Mouse (Mus musculus) liver, embryonic 16.5 days (tissue): ENCODE results near the gene Cdhr1. TPM values are rescaled to one million over a fixed set of nuclear protein-coding genes. Genes with fewer than 3 reads are reported as not detected.

Experiments
- ATAC-seq: fragments of 200-750 bp; cut with Nextera tagmentation; 2 replicates; pipeline ENCODE4 v1.8.0; 2017; ENCODE audit warnings: low read depth, mild to moderate bottlenecking, moderate number of reproducible peaks, moderate library complexity
- H3K27ac ChIP-seq: fragments of 300-500 bp; sonication (generic); 2 replicates; pipeline ENCODE4 v1.5.1; 2014; ENCODE audit warnings: mild to moderate bottlenecking, low read length
- H3K27me3 ChIP-seq: fragments of 300-500 bp; sonication (generic); 2 replicates; pipeline ENCODE4 v1.6.1; 2014; ENCODE audit warnings: low read depth, low read length, mixed read lengths; ENCODE audit not compliant: control insufficient read depth, insufficient read depth
- H3K36me3 ChIP-seq: fragments of 300-500 bp; sonication (generic); 2 replicates; pipeline ENCODE4 v1.6.1; 2014; ENCODE audit warnings: mild to moderate bottlenecking; ENCODE audit not compliant: control insufficient read depth, insufficient read depth
- H3K4me1 ChIP-seq: fragments of 300-500 bp; sonication (generic); 2 replicates; pipeline ENCODE4 v1.6.1; 2014; ENCODE audit warnings: low read depth, low read length, mixed read lengths; ENCODE audit not compliant: control insufficient read depth
- H3K4me2 ChIP-seq: fragments of 300-500 bp; sonication (generic); 2 replicates; pipeline ENCODE4 v1.6.1; 2014; ENCODE audit warnings: low read depth, low read length, mixed read lengths
- H3K4me3 ChIP-seq: fragments of 300-500 bp; sonication (generic); 2 replicates; pipeline ENCODE4 v1.5.1; 2014; ENCODE audit warnings: low read depth, mild to moderate bottlenecking, low read length
- H3K9ac ChIP-seq: fragments of 300-500 bp; sonication (generic); 2 replicates; pipeline ENCODE4 v1.6.1; 2014; ENCODE audit warnings: low read depth, low read length
- H3K9me3 ChIP-seq: fragments of 300-500 bp; sonication (generic); replicated peaks from 2 replicates; pipeline ENCODE4 v1.6.1; 2016; ENCODE audit warnings: low read length; ENCODE audit not compliant: control insufficient read depth
- whole genome bisulfite sequencing: fragments of 180-500 bp; shearing (Covaris S2); extraction: QIAGEN DNeasy Blood & Tissue Kit; methylation state at CpG from one replicate; pipeline ENCODE4 v1.1.7; 2014; ENCODE audit not compliant: insufficient replicate concordance; 5-methylcytosine and 5-hydroxymethylcytosine counted together
- polyA plus RNA-seq: library from polyadenylated mRNA; unstranded; fragments of >200 nt; fragmentation: Nextera tagmentation; extraction: Ambion mirVana; gene quantifications from 2 replicates; pipeline ENCODE4 v1.2.1, GENCODE M21; 2015

Cdhr1 gene
- polyA plus RNA-seq, 1 experiment from 2014 or later: not detected

- no peaks in the 10 kb centered on the region for H3K9me3 ChIP-seq
- no peak for ATAC-seq
Measured at GRCm38 (mm10) chr14:37048914-37049410, 49.2 kb downstream of the Cdhr1 start, which contains the start of gene Rgr. Rgr (minus strand) TSS chr14:37048964.

DNA sequence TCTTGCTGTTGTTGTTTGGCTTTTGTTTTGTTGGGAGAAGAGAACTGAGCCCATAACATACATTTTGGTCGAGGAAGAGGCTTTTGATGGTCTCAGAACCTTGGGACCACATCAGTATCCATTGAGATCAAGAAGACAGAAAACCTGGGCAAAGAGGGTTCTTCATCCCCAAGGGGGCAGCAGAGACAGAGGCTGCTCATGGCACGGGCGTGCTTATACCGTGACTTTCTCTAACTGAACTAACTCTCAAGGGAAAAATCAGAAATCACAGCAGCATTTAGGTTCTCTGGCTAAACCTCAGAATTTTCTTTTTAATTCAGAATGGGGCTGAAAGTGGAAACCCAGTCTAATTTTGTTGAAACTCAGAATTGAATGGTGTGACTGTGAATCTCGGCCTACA lies 63.7 kb downstream of the Cdhr1 start:
- ATAC-seq: no peak
- no peaks in the 10 kb centered on the region for H3K9me3 ChIP-seq
- no peak overlapping the region for H3K4me2 ChIP-seq
- no peaks in the 10 kb centered on the region for H3K27me3 ChIP-seq
- H3K9ac ChIP-seq: no peak overlapping the region
- H3K27ac ChIP-seq: no peak overlapping the region
- no peaks in the 10 kb centered on the region for H3K36me3 ChIP-seq
- H3K4me3 ChIP-seq: no peak overlapping the region
- H3K4me1 ChIP-seq: no peaks in the 10 kb centered on the region
- WGBS: 45% methylated on average over 5 of the region's 5 CpGs

More at GRCm38 (mm10) chr14:37048914-37049410, 49.2 kb downstream of the Cdhr1 start, which contains the start of gene Rgr:
- 43% methylated on average over 1 of the region's 1 CpGs for WGBS
- Histone ChIP-seq H3K36me3 (no peaks in the 10 kb centered on the region), H3K27ac (no peak within 1 kb of the TSS), H3K4me1 (no peaks in the 10 kb centered on the region), H3K9ac (no peak within 1 kb of the TSS), H3K4me2 (no peak within 1 kb of the TSS), H3K27me3 (no peaks in the 10 kb centered on the region), H3K4me3 (no peak within 1 kb of the TSS)

GRCm38 (mm10) chr14:37033241-37033640 lies 64.9 kb downstream of the Cdhr1 start:
- H3K9ac ChIP-seq: no peak overlapping the region
- no peak overlapping the region for H3K4me2 ChIP-seq
- no peaks in the 10 kb centered on the region for H3K36me3 ChIP-seq
- no peak overlapping the region for H3K4me3 ChIP-seq
- H3K9me3 ChIP-seq: no peaks in the 10 kb centered on the region
- ATAC-seq: no peak
- no peak overlapping the region for H3K27ac ChIP-seq
- no peaks in the 10 kb centered on the region for H3K4me1 ChIP-seq
- H3K27me3 ChIP-seq: no peaks in the 10 kb centered on the region
- 9% methylated on average over 7 of the region's 7 CpGs for WGBS

DNA sequence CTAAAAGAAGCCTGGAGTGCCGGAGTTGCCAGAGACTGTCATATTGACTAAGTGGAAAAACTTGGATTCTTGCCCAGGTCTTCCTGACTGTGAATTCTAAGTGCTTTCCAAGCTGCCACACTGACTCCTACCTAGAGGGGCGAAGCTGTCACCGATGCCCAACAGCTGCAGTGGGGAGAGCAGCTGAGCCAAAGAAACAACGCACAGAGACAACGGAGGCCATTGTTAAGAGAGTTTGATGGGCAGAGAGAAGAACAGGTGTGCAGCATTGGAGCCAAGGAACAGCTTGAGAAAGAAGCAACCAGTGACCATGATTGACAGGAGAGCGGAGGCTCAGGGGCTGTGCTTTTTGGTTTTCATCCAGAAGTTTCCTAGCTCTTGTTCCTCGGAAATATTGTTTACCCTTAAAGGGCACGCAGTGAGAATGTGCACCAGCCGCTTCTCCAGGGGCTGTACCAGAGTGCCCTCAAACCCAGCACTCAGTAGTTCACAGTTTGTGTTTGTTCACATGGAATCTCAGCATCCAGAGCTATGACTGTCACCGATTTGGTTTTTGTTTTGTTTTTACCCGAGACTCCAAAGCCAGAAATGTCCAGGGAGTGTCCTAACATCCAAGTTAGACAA lies 65.6 kb downstream of the Cdhr1 start:
- no peaks in the 10 kb centered on the region for H3K4me1 ChIP-seq
- WGBS: 76% methylated on average over 11 of the region's 11 CpGs
- no peaks in the 10 kb centered on the region for H3K36me3 ChIP-seq
- H3K9ac ChIP-seq: no peak overlapping the region
- no peaks in the 10 kb centered on the region for H3K27me3 ChIP-seq
- H3K27ac ChIP-seq: no peak overlapping the region
- H3K4me3 ChIP-seq: no peak overlapping the region
- no peak for ATAC-seq
- no peaks in the 10 kb centered on the region for H3K9me3 ChIP-seq
- H3K4me2 ChIP-seq: no peak overlapping the region

DNA sequence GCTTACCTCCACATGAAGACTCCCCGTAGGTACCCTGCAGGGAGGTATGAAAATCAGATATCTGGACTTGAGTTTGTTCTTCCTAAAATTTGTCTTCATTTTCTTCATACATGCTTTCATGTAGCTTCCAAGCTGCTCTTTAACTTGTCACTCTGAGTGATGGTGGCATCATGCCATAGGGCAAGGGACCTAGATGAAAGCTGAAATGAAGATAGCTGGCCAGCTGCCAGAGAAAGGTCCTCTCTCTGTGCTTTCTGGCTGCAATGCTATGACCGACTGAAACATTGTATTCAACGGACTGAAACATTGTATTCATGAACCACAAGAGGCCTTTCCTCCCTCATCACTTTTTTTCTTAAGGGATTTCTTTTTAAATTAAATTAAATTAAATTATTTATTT lies 69.6 kb downstream of the Cdhr1 start:
- Histone ChIP-seq H3K36me3 (no peaks in the 10 kb centered on the region), H3K27me3 (no peaks in the 10 kb centered on the region), H3K9ac (no peak overlapping the region), H3K9me3 (no peaks in the 10 kb centered on the region), H3K4me3 (no peak overlapping the region), H3K4me2 (no peak overlapping the region), H3K27ac (no peak overlapping the region), H3K4me1 (no peaks in the 10 kb centered on the region)
- no peak for ATAC-seq
- 67% methylated on average over 3 of the region's 3 CpGs for WGBS

DNA sequence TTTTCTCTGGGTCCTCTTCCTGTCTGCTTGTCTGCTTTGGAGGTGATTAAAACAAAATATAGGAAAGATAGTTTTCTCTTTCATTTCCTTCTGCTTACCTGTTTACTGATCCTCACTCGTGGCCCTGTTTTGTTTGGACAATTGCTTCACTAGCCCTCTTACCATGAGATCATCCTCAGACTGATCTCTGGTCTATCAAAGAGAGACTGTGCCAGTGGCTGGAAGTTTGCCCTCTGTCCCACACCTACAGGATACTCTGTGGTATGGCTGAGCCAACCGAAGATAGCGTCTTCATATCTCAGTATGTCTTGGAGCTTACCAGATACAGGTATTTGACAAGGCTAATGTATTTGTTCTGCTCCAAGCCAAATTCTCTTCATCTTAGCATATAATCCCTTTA lies 70.2 kb downstream of the Cdhr1 start:
- no peaks in the 10 kb centered on the region for H3K9me3 ChIP-seq
- H3K4me3 ChIP-seq: no peak overlapping the region
- no peaks in the 10 kb centered on the region for H3K27me3 ChIP-seq
- no peaks in the 10 kb centered on the region for H3K4me1 ChIP-seq
- H3K27ac ChIP-seq: no peak overlapping the region
- no peak overlapping the region for H3K4me2 ChIP-seq
- no peaks in the 10 kb centered on the region for H3K36me3 ChIP-seq
- 71% methylated on average over 3 of the region's 3 CpGs for WGBS
- no peak overlapping the region for H3K9ac ChIP-seq
- no peak for ATAC-seq

Other genes with a start within 250 kb of the Cdhr1 start
- 6.7 and 7.0 TPM in 2 replicates for gene Ccser2, start 129.6 kb downstream of the Cdhr1 start, polyA plus RNA-seq
- not detected in 2 replicates for gene Rgr, start 49.4 kb downstream of the Cdhr1 start, polyA plus RNA-seq
- gene Lrit1, start 43.5 kb downstream of the Cdhr1 start, polyA plus RNA-seq: not detected in 2 replicates
- gene Lrit2, start 30.4 kb downstream of the Cdhr1 start, polyA plus RNA-seq: not detected in 2 replicates
- gene 2610528A11Rik, start 15.7 kb upstream of the Cdhr1 start, polyA plus RNA-seq: 0.18 and 0.41 TPM in 2 replicates
- 252 and 258 TPM in 2 replicates for gene Ghitm, start 36.9 kb upstream of the Cdhr1 start, polyA plus RNA-seq